Mouse (Mus musculus): Measurements from ENCODE around the gene Ssbp3.

The Ssbp3 gene

GRCm38 (mm10) chr4:107096841-107097373, 186.4 kb downstream of the Ssbp3 start, which contains the start of gene Cdcp2:
Gene Cdcp2, plus strand, starts transcription at chr4:107096891.
- DNase-seq (ENCODE audit: low spot score in 2 of 2): no peak

- peak in 1 of 2 experiments; percentile 6 for DNase-seq (ENCODE audit: low spot score in 2 of 2)
Measured at GRCm38 (mm10) chr4:107097871-107098270, 187.4 kb downstream of the Ssbp3 start.

- DNase-seq (ENCODE audit: low spot score in 2 of 2): no peak
Measured at GRCm38 (mm10) chr4:107098375-107098774, 187.9 kb downstream of the Ssbp3 start.

GRCm38 (mm10) chr4:107098791-107099525, 188.5 kb downstream of the Ssbp3 start:
- peak in 1 of 2 experiments; percentile 10 for DNase-seq (ENCODE audit: low spot score in 2 of 2)

Data from thymus, postnatal 10 days (tissue).